Mouse (Mus musculus) kidney, adult 2 months (tissue): ENCODE results near the gene Tsen34. TPM values are rescaled to one million over a fixed set of nuclear protein-coding genes. Genes with fewer than 3 reads are reported as not detected.
"Not testable (repeated sequence)": the region's sequence is repeated elsewhere in the genome, so short reads cannot be mapped to it uniquely, and the experiment has no call there.

Source experiments
- DNase-seq: peaks from one replicate; pipeline ENCODE4 v3.0.0; 2021
- H3K27ac ChIP-seq: fragments of 200-500 bp; 2 replicates; pipeline ENCODE4 v1.5.1; 2012; ENCODE audit warnings: low read depth, low read length, control low read depth, inconsistent platforms; ENCODE audit not compliant: insufficient read depth
- H3K27me3 ChIP-seq: fragments of 200-500 bp; replicated peaks from 2 replicates; pipeline ENCODE4 v1.6.1; 2012; ENCODE audit warnings: mild to moderate bottlenecking, moderate library complexity, low read length, inconsistent platforms; ENCODE audit not compliant: control insufficient read depth, insufficient read depth
- H3K36me3 ChIP-seq: fragments of 200-500 bp; 2 replicates; pipeline ENCODE4 v1.6.1; 2012; ENCODE audit warnings: mild to moderate bottlenecking, moderate library complexity, low read length, inconsistent platforms; ENCODE audit not compliant: control insufficient read depth, insufficient read depth
- H3K4me1 ChIP-seq: fragments of 200-500 bp; 2 replicates; pipeline ENCODE4 v1.6.1; 2011; ENCODE audit warnings: low read length; ENCODE audit not compliant: control insufficient read depth, insufficient read depth
- H3K4me3 ChIP-seq: fragments of 200-500 bp; 2 replicates; pipeline ENCODE4 v1.5.1; 2011; ENCODE audit warnings: mild to moderate bottlenecking, low read depth, low read length, control low read depth; ENCODE audit not compliant: insufficient read depth
- CTCF ChIP-seq: fragments of 200-500 bp; conservative IDR thresholded peaks from 2 replicates; pipeline ENCODE4 v1.5.1; 2011; ENCODE audit warnings: low read depth, mild to moderate bottlenecking, control low read depth, low read length, moderate library complexity, mixed read lengths; ENCODE audit not compliant: insufficient read depth, insufficient read length
- POLR2A ChIP-seq: fragments of 200-500 bp; IDR thresholded peaks from one replicate; pipeline ENCODE4 v1.6.1; 2011; ENCODE audit warnings: low read depth, low read length, control low read depth
- WGBS: fragments of 180-500 bp; shearing (Covaris S2); methylation state at CpG from one replicate; pipeline ENCODE4 v1.1.7; 2018; 5-methylcytosine and 5-hydroxymethylcytosine counted together
- polyA plus RNA-seq: library from polyadenylated mRNA; depleted of rRNA; stranded (reverse); fragments of >200 nt; gene quantifications from 2 replicates; pipeline ENCODE4 v1.2.3, GENCODE M21; 2012; rRNA removed

Tsen34 gene
- polyA plus RNA-seq, 1 experiment: 88.2 TPM

GRCm38 (mm10) chr7:3709000-3709399 lies 16.3 kb downstream of the Tsen34 start:
- H3K4me3 ChIP-seq: no peak overlapping the region
- no peaks in the 10 kb centered on the region for H3K27me3 ChIP-seq
- no peak for TF ChIP-seq POLR2A
- TF ChIP-seq CTCF: no peak
- WGBS: 69% methylated on average over 1 of the region's 1 CpGs
- H3K4me1 ChIP-seq: no peaks in the 10 kb centered on the region
- peaks cover 7% of the 10 kb centered on the region for H3K36me3 ChIP-seq
- H3K27ac ChIP-seq: no peak overlapping the region
- no peak for DNase-seq

GRCm38 (mm10) chr7:3712264-3712942 lies 19.7 kb downstream of the Tsen34 start:
- Histone ChIP-seq H3K4me1 (no peaks in the 10 kb centered on the region), H3K36me3 (no peaks in the 10 kb centered on the region), H3K27me3 (no peaks in the 10 kb centered on the region), H3K4me3 (no peak overlapping the region), H3K27ac (no peak overlapping the region)
- no peak for DNase-seq
- WGBS: 32% methylated on average over 5 of the region's 5 CpGs
- no peak for TF ChIP-seq POLR2A
- TF ChIP-seq CTCF: no peak

DNA sequence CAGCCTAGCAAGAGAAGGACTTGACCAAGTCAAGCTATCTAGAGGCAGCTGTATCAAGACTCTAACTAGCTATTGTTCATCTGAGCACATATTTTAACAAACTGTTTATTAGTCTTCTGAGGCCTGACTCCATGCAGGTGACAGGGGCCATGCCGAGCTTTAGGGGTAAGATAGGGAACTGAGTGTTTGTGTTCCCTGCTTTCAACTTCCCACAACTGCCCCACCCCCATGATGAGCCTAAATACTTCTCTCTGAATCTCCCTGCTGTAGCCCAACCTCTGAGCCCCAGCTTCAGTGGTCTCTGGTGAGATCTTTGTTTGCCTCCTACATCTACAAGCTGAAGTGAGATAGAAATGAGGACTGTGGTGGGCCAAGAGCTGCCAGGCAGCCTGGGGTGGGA lies 22.6 kb downstream of the Tsen34 start:
- no peak overlapping the region for H3K4me3 ChIP-seq
- H3K27ac ChIP-seq: no peak overlapping the region
- TF ChIP-seq POLR2A (no peak), CTCF (no peak)
- H3K27me3 ChIP-seq: no peaks in the 10 kb centered on the region
- WGBS: 66% methylated on average over 1 of the region's 1 CpGs
- DNase-seq: no peak
- no peaks in the 10 kb centered on the region for H3K36me3 ChIP-seq
- no peaks in the 10 kb centered on the region for H3K4me1 ChIP-seq

DNA sequence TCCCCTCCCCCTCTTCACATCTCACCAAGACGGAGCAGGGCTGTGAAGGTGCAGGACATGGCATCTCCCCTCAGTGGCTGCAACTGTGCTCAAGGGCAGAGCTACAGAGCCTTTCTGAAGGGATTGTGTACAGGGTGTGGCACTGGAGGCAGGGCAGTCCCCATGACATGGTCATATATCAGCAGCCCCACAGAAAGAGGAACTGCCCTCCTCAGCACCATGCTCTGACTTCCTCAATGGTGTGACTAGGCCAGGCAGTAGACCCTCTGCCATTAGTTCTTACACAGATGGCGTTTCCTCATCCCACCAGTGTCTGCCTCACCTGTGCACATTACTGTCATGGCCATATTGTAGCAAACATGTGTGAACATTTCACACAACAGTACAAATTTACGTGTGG lies 27.6 kb downstream of the Tsen34 start, which contains the start of gene Pirb:
Gene Pirb, minus strand, starts transcription at position 124 of the 400 bp plus-strand sequence.
- not testable (repeated sequence) for H3K4me1 ChIP-seq, H3K27me3 ChIP-seq, H3K36me3 ChIP-seq, H3K4me3 ChIP-seq, DNase-seq, H3K27ac ChIP-seq
- 40% methylated on average over 1 of the region's 3 CpGs for WGBS

DNA sequence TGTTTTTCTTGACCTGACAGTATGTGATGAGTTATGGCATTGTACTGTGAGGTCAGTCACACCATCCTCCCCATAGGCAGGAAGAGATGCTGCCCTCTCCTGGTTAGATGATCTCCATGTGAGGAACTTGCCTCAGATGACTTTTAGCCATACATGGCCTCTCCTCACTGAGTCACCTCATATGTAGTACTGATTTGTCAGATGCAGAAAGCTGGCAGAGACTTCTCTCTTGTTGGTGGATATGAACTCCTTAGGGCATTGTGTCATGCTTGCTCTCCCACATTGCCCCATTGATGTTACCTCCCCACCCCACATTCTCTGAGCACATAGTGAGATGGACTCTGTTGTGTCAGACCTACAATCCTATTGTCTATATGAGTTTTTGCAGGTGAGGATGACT lies 32.8 kb downstream of the Tsen34 start:
- H3K4me3 ChIP-seq, H3K27ac ChIP-seq, H3K27me3 ChIP-seq, DNase-seq, H3K36me3 ChIP-seq, H3K4me1 ChIP-seq: not testable (repeated sequence)

DNA sequence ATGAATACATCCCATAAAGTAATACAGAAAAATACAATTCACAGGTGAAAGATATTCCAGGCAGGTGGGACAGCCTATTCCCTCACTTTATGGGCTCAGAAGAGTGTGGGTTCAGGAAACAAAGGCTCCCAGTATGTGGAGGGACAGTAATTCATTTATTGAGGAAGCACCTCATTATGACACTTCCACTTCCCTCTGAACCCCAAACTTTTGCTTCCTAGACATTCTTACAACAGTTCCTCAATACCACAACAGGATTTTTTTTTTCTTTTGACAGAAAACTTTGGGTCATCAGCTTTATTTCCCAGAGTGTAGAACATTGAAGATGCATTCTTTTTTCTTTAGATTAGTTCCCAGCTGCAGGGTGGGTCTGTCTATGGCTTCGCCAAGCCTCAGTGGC lies 40.0 kb downstream of the Tsen34 start:
- H3K27ac ChIP-seq, DNase-seq, H3K36me3 ChIP-seq, H3K4me1 ChIP-seq, H3K4me3 ChIP-seq, H3K27me3 ChIP-seq: not testable (repeated sequence)
- no CpG with 5 or more reads among the region's 1 CpGs for WGBS

Other genes with a start within 250 kb of the Tsen34 start
- gene Tarm1, start 190.2 kb upstream of the Tsen34 start, polyA plus RNA-seq: 2.9 and 3.7 TPM in 2 replicates
- 0.19 and 0.26 TPM in 2 replicates for gene Oscar, start 76.7 kb upstream of the Tsen34 start, polyA plus RNA-seq
- gene Ndufa3, start 75.5 kb upstream of the Tsen34 start, polyA plus RNA-seq: 722 and 885 TPM in 2 replicates
- 7.6 and 9.9 TPM in 2 replicates for gene Tfpt, start 62.9 kb upstream of the Tsen34 start, polyA plus RNA-seq
- gene Prpf31, start 62.9 kb upstream of the Tsen34 start, polyA plus RNA-seq: 21.3 and 24.1 TPM in 2 replicates
- 41.9 and 45.0 TPM in 2 replicates for gene Cnot3, start 47.6 kb upstream of the Tsen34 start, polyA plus RNA-seq
- gene Leng1, start 27.0 kb upstream of the Tsen34 start, polyA plus RNA-seq: 5.5 and 6.8 TPM in 2 replicates
- gene Tmc4, start 15.3 kb upstream of the Tsen34 start, polyA plus RNA-seq: 45.5 and 62.2 TPM in 2 replicates
- gene Mboat7, start 660 bp downstream of the Tsen34 start, polyA plus RNA-seq: 56.2 and 61.4 TPM in 2 replicates
- gene Rps9, start 11.1 kb downstream of the Tsen34 start, polyA plus RNA-seq: 1,031 and 1,047 TPM in 2 replicates
- gene Pirb, start 27.5 kb downstream of the Tsen34 start, polyA plus RNA-seq: 3.2 and 5.4 TPM in 2 replicates
- 0.11 and 0.23 TPM in 2 replicates for gene Gm15448, start 132.8 kb downstream of the Tsen34 start, polyA plus RNA-seq
- gene Pira2, start 152.2 kb downstream of the Tsen34 start, polyA plus RNA-seq: 0.16 and 0.30 TPM in 2 replicates
- gene Gm14548, start 205.3 kb downstream of the Tsen34 start, polyA plus RNA-seq: 0.15 and 0.23 TPM in 2 replicates
- gene Lilra6, start 222.6 kb downstream of the Tsen34 start, polyA plus RNA-seq: 0.11 and 0.20 TPM in 2 replicates